Mouse (Mus musculus): ENCODE data around the gene Phrf1.
"Not testable (repeated sequence)": the region's sequence is repeated elsewhere in the genome, so short reads cannot be mapped to it uniquely, and the experiment has no call there.

The Phrf1 gene

DNA sequence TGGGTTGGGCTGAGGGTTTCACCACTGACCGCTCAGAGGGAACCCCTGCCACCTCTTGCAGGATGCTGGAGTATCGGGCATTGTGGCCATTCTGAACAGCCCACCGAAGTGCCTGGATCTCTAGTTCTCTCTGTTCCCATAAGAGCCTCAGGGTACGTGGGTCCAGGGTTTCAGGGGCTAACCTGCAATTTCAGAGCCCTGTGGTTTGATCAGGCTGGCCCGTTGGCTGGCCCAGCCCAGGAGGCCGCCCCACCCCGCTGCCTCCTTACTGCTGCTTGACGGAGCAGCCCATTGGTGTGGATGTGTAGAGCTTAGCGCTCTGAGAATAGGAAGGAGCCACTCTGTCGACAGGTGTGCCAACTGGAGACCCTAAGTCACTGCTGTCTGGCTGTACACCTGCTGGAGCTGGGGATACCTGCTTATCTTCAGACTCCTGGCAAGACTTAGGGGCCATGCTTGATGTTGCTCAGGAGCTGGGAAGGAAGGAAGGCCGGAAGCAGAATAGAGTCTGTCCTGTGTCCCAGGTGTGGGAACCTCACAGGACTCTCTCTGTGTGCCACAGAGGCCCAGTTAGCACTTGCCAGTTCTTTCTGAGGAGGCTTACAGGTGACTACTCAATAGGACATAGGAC lies 14.9 kb upstream of the Phrf1 start, which contains the start of gene Lmntd2:
Lmntd2 (minus strand) TSS at position 476 of the 631 bp plus-strand sequence.
- no peak for DNase-seq

DNA sequence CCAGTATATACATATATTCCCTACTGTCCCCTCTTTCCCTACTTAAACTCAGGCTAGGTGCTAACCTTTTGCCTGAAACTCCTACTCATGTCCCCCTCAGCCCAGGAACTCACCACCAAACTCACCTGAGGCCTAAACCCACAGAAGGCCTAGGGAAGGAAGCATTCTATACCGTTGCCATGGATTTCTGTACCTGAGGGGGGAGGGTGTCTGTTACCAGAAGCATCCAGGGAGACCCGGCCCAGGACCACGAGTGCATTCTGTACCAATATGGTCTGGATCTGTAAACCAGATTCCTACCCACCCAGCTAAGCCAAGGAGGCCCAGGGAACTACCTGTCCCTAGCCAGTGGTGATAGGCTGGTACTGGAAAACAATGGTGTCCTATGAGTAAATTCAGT lies 14.3 kb upstream of the Phrf1 start:
- DNase-seq = no peak

DNA sequence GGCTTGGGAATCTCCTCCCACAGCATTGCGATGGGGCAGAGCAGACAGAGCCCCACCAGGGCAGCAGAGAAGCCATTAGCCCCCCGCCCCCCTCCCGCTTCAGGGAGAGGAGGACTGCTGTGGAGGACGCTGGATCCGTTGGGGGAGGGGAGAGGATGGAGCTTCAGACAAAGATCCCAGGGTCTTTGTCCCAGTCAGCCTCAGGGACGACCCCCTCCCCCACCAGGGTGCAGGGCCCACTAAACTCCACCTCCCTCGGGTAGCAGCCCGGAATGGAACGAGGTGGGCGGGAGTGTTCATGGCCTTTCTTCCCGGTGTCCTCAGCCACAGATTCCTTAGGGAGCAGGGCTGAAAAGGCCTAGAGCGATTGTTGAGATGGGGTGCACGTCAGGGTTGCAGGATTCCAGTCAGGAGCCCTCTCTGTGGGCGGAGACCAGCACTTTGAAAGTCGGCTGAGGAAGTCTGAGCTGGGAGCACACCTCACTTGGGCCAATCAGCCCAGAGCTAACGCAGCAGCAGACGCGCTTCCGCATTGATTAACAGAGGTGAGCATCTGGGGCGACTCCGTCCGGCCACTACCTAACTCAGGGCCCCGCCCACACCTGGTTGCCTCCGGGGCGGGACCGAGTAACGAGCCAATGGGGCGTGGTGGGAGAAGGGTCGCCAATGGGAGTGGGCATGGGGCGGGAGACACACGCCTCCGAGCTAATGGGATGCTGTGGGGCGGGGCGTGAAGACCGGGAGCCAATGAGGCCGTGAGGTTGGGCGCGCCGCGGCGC lies 13.3 kb upstream of the Phrf1 start, which contains the start of gene Rassf7:
Rassf7 (plus strand) TSS at position 760 of the 779 bp plus-strand sequence.
- peak; percentile 95 to 97 for DNase-seq

DNA sequence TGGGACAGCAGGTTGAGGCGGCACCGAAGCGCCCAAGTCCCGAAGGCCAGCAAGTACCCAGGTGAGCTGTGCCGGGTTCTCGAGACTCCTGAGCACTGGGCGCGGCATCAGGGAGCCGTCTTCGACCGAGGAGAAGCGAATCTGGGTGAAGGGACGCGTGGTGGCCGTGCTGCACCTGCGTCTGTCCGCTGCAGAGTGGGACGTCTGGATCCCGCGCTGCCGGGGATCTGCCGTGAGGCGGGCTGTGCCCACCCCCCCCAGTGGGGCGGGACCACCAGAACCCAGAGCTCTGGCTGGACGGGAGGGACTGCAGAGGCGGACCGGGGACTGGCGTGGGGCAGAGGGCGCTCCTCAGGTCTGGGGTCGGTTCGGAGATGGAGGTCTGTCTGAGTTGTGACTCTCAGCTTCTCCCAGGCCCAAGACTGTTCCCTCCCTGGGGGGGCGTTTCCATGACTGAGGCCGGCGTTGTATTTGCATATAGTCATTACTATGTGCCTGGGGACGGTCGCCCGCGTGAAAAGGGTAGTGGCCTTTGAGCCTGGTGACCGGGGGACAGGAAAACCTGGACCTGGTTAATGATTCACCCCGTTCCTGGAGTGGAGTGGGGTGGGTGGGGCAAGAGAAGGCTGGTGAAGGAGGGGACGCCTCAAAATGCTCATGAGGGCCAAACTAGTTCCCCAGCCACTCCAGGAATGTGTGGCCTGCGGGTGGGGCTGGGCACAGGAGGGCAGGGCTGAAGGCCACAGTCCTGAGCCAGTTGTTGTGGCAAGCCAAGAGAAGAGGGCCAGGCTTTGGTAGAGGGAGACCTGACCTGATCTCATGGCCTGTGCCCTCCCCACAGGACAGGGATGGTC lies 12.5 kb upstream of the Phrf1 start:
- peak; percentile 88 to 92 for DNase-seq

DNA sequence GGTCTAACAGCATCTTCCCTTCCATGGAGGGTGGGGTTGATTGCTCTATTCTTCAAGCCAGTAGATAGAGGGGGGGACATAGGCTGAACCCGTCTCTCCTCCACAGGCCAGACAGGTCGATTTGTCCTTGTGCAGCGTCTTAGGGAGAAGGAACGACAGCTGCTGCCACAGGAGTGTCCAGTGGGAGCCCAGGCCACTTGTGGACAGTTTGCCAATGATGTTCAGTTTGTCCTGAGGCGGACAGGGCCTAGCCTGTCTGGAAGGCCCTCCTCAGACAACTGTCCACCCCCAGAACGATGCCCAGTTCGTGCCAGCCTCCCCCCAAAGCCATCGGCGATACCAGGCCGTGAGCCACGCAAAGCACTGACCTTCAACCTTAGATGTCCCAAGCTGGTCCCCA lies 11.7 kb upstream of the Phrf1 start:
- DNase-seq = no peak

DNA sequence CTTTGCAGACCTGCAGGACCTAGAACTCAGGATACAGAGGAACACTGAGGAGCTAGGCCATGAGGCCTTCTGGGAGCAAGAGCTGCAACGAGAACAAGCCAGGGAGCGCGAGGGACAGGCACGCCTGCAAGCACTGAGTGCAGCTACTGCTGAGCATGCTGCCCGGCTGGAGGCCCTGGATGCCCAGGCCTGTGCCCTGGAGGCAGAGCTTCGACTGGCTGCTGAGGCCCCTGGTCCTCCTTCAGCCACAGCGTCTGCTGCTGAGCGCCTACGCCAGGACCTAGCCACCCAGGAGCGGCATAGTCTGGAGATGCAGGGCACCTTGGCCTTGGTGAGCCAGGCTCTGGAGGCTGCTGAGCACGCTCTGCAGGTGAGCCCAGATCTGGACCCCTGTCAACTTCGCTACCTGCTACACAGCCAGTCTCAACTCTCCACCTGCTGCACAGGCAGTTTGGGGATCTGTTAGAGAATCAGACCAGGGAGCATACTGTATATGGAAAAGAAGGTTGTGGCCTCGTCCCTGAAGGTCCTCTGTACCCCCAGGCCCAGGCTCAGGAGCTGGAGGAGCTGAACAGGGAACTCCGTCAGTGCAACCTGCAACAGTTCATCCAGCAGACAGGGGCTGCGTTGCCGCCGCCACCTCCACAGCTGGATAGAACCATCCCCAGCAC lies 11.1 kb upstream of the Phrf1 start:
- no peak for DNase-seq

DNA sequence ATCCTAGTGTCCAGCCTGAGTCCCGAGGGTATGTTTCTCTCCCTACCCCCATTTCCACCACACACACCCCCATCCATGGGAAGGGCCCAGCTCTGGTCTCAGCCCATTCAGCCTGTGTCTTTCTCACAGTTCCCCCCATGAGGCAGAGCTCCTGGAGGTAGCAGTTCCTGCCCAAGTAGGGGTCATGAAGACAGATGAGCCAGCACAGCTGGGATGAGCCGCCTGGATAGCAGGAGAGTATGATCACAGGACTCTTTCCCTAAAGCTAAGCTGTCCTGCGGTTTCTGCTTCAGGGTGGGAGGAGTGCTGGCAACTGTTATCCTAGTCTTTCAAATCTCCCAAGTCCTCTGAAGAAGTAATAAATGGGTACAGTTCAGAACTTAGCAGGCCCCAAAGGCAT lies 10.4 kb upstream of the Phrf1 start:
- DNase-seq = no peak

DNA sequence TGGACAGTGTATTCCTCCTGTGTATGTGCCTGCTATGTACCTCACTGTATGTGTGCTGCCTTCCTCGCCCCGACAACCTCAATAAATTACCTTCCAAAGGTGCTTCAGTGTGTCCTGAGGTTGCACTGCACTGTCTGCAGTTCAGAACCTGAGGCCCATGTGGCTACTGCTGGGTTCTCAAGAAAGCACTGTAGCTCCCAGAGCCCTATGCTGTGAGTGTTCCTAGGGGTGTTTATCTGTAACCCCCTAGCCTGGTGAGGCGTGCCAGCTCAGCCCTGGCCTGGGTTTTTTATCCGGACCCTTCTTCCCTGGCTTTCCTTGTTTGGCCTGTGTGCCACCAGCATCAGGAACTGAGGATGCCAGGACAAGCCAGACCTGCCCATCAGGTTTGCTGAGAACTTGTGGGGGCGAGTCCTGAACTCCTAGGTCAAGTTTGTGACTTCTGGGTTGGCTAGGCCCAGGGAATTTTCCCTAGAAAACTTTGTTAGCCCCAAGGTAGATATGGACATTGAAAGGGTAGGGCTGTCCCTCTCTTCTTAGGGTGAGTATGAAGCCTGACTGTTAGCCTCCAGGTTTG lies 9.9 kb upstream of the Phrf1 start:
- DNase-seq = no peak

DNA sequence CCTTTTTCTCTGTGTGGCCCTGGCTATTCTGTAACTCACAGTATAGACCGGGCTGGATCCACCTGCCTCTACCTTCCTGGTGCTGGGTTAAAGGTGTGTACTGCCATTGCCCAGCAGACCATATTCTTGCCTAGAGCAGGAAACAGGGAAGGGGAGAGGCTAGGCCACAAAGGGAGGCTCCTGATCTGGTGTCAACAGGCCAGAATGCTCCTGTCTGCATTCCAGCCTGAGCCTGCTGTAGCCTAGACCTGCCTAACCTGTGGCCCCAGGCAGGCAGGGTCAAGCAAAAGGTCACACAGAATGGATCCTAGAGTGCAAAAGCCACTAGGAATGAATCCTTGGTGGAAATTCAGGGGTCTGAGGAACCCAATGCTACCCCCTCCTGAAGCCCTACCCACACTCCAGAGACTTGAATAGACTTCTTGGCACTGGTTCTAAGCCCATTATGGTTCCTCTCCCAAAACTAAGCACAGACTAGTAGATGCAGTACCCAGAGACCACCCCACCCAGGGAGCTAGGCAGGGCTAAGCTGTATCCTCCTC lies 9.0 kb upstream of the Phrf1 start:
- DNase-seq = no peak

DNA sequence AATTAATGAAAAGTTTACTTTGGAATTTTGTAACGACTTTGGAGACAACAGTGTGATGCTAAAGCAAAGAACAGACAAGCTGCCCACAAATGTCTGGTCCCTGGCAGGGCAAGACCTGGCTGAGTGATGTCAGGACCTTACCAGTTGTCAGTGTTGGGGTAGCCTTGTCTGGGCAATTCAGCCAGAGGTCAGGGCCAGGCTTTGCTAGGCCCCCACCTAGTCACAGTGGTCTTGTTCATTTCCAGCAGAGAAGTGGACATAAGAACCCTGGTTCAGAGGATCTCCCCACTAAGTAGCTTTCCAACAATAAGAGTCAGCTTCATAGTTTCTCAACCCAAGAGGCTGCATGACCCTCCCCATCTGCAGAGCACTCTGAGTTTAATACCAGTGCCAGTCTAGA lies 8.2 kb upstream of the Phrf1 start:
- no peak for DNase-seq

DNA sequence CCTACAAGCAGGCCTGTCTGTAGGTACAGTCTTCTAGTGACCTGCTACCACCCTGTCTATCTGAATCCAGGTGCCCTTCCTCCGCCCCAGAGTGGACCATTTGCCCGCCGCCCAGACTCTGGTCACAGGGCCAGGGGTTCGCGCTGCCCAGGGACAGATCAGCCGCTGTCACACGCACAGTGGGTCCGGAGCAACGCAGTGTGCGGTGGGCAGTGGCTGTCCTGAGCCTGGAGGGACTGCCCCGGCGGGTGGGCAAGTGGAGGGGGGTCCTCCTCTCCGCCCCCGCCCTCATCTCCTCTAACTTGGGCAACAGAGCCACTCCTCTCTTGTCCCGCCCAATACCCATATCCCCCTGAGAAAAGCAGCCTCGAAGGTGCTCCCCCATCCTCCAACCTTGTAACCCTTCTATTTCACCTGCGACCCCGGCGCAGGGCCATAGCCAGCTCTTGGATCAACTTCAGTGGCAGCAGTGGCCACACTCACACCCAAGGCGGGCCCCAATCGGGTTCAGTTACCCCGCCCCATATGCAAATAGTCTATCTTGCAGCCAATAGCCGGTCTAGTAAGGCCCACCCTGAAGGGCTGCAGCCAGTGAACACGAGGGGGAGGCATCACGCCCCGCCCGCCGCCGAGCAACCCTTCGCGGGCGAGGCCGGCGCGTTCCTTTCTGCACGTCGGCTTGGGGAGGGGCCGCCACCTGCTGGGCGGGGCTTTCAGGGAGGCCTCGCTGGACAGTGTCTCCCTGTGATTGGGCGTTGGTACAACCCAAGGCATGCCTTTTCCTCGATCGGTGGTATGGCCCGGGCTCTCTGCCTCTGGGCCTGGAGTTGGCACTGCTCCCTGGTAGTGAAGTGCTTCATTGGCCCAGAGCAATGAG lies 7.1 kb upstream of the Phrf1 start:
- DNase-seq = peak; percentile 98 to 100

DNA sequence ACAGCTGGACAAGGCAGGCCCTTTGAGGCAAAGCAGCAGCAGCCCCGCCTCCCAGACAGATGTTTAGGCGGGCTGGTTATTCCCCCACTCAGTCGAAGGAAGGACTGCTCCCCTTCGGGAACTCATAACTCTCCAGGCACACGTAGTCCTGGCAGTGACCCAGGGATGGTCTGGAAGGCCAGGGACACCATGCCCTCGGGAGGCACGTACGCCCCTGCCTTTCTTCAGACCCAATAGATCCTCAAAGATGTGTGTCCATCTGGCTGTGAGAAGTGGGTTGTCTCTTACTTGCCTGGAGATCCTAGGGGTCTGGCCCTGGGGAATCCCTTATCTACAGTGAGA lies 6.5 kb upstream of the Phrf1 start:
- DNase-seq = no peak

DNA sequence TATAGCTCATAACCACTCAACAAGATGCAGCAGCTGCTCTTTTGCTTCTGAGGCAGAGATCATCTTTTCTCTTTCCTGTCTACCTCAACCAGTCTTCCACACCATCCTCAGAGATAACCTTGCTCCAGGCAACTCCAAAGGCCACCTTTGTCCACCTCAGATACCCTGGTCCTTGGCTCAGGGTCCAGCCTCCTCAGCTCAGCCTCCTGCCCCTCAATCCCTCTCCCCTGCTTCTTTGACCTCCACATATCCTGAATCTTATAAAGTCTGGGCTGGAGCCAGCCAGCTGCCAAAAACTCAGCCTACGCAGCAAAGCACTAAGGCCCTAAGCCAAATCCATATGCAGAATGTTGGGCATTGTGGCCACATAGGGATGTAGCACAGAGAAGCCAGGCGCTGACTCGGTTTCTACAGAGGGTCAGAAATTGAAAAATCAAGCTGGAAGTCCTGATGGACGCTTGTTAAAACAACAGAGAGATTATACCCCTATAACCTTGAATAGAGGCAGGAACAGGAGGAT lies 5.8 kb upstream of the Phrf1 start:
- DNase-seq = no peak

DNA sequence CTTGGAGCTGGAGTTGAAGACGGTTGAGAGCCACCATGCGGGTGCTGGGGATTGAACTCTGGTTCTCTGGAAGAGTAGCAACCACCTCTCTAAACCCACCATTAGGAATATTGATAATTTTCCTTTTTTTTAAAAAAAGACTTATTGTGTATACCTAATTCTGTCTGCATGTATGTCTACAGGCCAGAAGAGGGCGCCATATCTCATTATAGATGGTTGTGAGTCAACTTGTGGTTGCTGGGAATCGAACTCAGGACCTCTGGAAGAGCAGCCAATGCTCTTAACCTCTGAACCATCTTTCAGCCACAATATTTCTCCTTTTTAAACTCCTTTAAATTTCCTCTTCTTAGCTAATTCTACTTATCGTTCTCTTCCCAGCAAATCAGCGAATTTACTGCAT lies 2.0 kb upstream of the Phrf1 start:
- no peak for DNase-seq

DNA sequence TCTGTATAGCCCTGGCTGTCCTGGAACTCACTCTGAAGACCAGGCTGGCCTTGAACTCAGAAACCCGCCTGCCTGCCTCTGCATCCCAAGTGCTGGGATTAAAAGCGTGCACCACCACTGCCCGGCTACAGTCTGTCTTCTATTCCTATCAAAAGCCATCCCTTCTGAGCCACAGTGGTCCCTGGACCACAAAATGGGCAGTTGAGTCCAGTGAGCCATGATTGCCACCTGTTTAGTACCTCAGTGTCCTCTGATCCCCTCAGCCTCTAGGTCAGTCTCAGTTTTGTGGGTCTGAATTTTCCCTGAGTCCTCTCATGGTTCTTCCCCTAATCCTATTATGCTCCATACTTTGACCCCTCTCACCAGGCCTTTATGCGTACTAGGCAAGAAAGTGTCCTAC lies 788 bp upstream of the Phrf1 start:
- no peak for DNase-seq

DNA sequence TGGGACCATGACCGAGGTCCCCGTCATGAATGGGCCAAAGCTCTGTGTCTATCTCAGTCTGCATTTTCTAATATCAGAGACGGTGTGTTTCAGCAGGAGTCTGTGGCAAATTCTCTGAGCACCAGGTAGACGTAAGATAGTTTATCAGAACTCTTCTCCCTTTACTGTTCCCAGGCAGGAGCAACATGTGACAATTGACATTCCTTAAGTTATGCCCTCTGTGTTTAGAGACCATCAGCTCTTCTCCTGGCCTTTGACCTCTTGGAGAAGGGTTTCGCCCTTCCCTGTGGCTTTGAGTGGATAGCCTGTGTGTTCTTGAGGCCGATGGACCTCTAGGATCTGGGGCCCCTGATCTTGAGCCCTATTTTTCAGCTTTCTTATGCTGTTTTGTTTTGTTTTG lies 1.1 kb downstream of the Phrf1 start:
- no peak for DNase-seq

DNA sequence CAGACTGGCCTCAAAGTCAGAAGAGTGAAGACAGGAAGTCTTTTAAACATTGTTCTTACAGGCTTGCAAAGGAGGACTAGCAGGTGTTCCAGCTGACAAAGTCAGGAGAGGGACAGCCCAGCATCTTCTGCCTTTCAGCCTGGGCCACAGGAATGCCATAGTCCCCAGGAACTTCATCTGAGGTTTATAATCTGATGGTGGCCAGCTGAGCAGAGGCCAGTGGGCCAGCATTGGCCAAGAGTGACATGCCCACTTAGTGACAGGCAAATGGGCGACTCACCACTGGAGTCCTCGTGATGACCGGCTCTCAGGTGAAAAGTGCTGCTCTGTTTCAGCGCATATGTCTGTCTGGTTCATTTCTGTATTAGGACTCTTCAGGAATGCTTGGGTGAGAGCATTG lies 2.0 kb downstream of the Phrf1 start:
- no peak for DNase-seq

DNA sequence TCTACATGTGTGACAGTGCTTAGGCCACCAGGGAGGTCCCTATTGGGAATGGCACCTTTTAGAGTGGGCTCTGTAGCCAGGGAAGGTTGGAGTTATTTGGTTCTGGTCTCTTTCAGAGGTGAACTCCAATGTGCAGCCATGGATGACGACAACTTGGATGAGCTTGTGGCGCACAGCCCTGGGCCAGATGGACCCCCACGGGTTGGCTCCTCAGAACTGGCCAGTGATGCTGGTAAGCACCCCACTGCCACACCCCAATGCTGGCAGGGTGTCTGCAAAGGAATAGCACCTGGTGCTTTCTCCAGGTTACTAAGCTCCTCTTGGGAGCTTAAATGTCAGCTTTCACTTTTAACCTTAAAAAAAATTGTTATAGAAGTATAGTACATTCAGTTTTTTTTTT lies 2.5 kb downstream of the Phrf1 start:
- DNase-seq = no peak

DNA sequence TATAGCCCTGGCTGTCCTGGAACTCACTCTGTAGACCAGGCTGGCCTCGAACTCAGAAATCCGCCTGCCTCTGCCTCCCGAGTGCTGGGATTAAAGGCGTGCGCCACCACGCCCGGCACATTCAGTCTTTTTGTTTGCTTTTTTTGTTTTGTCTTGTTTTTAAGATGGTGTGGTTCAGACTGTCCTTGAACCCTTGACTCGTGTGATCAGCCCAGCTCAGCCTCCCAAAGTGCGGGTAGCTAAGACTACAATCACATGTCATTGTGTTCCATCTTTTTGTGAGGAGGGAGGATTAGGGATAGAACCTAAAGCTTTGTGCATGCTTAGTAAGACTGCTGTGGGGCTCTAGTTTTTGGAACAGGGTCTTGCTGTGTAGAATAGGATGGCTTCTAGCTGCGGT lies 3.0 kb downstream of the Phrf1 start:
- DNase-seq = no peak

DNA sequence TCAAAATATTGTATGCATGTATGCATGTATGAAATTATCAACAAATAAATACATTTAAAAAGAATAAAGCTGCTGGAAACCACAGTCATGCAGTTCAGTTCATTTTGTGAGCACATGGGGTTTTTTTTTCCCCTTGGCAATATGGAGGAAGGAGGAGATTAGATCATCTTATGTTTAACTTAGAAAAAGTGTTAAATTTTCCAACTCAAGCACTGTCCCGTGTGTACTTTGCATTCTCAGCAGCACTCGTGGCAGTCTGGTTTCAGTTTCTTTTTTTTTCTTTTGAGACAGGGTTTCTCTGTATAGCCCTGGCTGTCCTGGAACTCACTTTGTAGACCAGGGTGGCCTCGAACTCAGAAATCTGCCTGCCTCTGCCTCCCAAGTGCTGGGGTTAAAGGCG lies 21.9 kb downstream of the Phrf1 start:
- DNase-seq = not testable (repeated sequence)

DNA sequence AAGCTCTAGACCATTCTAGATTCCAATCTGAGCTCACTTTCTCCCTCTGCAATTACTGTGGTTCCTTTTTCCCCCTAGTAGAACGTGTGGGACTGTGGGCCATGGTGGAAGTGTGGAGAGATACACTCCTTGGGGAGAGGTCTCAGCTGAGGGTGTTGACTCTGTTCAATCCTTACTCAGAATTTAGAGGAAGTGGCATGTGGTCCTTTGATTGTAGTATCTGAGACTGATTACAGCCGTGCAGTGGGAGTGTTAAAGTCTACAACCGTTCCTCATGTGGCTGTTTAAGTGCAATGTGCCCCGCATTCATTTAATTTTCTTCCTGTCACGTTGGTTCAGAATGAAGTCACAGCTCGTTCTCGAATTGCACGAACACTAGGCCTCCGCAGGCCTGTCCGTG lies 27.6 kb downstream of the Phrf1 start:
- DNase-seq = no peak

Measured in lung, postnatal 4 days (tissue).